Mouse (Mus musculus): ENCODE measurements around the gene 9230104L09Rik.

- TF ChIP-seq CTCF (IDR thresholded peaks at IDR 0.05; ENCODE audit: low read depth) (no peak), EP300 (optimal IDR thresholded peaks at IDR 0.05) (no peak)
Observed at GRCm38 (mm10) chr2:148889331-148890010, 24.6 kb upstream of the 9230104L09Rik start.
